8 mouse cellular contexts compared by ENCODE assay signal in the genomic region with DNA sequence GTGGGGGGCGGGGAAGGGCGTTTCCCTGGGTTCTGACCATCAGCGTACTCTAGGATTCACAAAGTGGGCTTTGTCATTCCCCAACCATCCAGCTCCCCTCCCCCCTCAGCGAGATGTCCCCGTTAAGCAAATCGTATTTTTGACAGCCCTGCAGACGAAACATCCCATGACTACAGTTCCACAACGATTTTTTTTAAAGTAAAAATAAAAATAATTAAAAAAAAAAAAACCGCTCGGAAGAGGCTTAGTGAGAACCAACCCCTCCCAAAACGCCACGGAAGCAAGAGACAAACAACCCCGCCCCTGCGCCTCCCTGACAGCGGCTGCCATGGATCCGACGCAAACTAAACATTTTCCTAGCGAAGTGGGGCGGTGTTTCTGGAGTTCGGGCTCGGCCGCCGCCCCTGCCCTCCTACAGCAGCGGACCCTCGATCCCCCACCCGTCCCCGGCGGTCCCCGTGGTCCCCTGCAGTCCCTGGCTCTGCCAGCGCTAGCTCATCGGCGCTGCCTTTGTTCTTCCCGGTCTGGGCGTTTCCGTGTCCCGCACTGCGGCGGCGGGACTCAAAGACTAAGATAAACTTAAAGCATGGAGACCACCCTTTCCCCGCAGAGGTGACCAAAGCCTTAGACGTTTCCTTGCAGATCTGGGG. TPM values are rescaled to one million over a fixed set of nuclear protein-coding genes. Genes with fewer than 3 reads are reported as not detected.
DNase-seq lines count a peak whose midpoint lies in the region; ATAC-seq lines count a peak whose summit lies in the region.

No protein-coding gene starts in this region.

- peak overlapping the region; percentile 74 for H3K4me3 ChIP-seq in embryonic facial prominence, embryonic 12.5 days
- peak overlapping the region; percentile 91 for H3K4me3 ChIP-seq in heart, embryonic 13.5 days

- H3K4me1 ChIP-seq in embryonic facial prominence, embryonic 12.5 days, result peaks cover 10% of the 10 kb centered on the region
- peaks cover 25% of the 10 kb centered on the region for H3K4me1 ChIP-seq in heart, embryonic 13.5 days

- peak overlapping the region; percentile 99 for H3K27ac ChIP-seq in embryonic facial prominence, embryonic 12.5 days
- peak overlapping the region; percentile 95 for H3K27ac ChIP-seq in heart, embryonic 13.5 days (replicated peaks)

- peak; percentile 76 to 79 for DNase-seq in right cerebral cortex, postnatal 10 days (ENCODE audit: low spot score in 2 of 2)
- no peak for DNase-seq in right cerebral cortex, postnatal 36 days (ENCODE audit: low spot score in 2 of 2)
- DNase-seq in kidney, postnatal 14 days, result peak; percentile 78
- peak; percentile 87 for DNase-seq in lung, postnatal 36 days
- peak; percentile 67 for DNase-seq in right cerebral cortex, postnatal 4 days
- no peak for DNase-seq in natural killer cell, adult 2 months (ENCODE audit: low spot score in 2 of 2)

- no peaks in the 10 kb centered on the region for H3K27me3 ChIP-seq in embryonic facial prominence, embryonic 12.5 days
- no peaks in the 10 kb centered on the region for H3K27me3 ChIP-seq in heart, embryonic 13.5 days (replicated peaks)

- H3K9ac ChIP-seq in embryonic facial prominence, embryonic 12.5 days, result peak overlapping the region; percentile 88
- peak overlapping the region; percentile 98 for H3K9ac ChIP-seq in heart, embryonic 13.5 days

- peak overlapping the region; percentile 86 for H3K4me2 ChIP-seq in embryonic facial prominence, embryonic 12.5 days (replicated peaks)
- peak overlapping the region; percentile 87 for H3K4me2 ChIP-seq in heart, embryonic 13.5 days

- WGBS in embryonic facial prominence, embryonic 12.5 days, result under 1% methylated on average over 41 of the region's 41 CpGs
- under 1% methylated on average over 41 of the region's 41 CpGs for WGBS in heart, embryonic 13.5 days

- H3K9me3 ChIP-seq in embryonic facial prominence, embryonic 12.5 days, result no peaks in the 10 kb centered on the region
- H3K9me3 ChIP-seq in heart, embryonic 13.5 days, result no peaks in the 10 kb centered on the region

- H3K36me3 ChIP-seq in embryonic facial prominence, embryonic 12.5 days, result peaks cover 11% of the 10 kb centered on the region
- H3K36me3 ChIP-seq in heart, embryonic 13.5 days, result peaks cover 17% of the 10 kb centered on the region

- ATAC-seq in embryonic facial prominence, embryonic 12.5 days (ENCODE audit: insufficient number of reproducible peaks, insufficient read depth, low FRiP score, low TSS enrichment), result peak; percentile 61
- peak; percentile 79 for ATAC-seq in heart, embryonic 13.5 days (ENCODE audit: extremely low read depth, insufficient number of reproducible peaks, low FRiP score, low TSS enrichment)

RNA-seq across cellular contexts. Expression of a gene that starts 0.5 kb away (rescaled TPM):
- polyA plus RNA-seq in embryonic facial prominence, embryonic 12.5 days (2016; fragmentation: Nextera tagmentation; extraction: Ambion mirVana), result not detected in 2 replicates
- not detected in 2 replicates for polyA plus RNA-seq in heart, embryonic 13.5 days (2015; fragmentation: Nextera tagmentation; extraction: Ambion mirVana)

RNA-seq across cellular contexts. Expression of a gene that starts 0.6 kb away (rescaled TPM):
- 2,353 and 2,615 TPM in 2 replicates for polyA plus RNA-seq in embryonic facial prominence, embryonic 12.5 days (2016; fragmentation: Nextera tagmentation; extraction: Ambion mirVana)
- polyA plus RNA-seq in heart, embryonic 13.5 days (2015; fragmentation: Nextera tagmentation; extraction: Ambion mirVana), result 1,012 and 1,030 TPM in 2 replicates

RNA-seq across cellular contexts. Expression of a gene that starts 18.5 kb away (rescaled TPM):
- polyA plus RNA-seq in embryonic facial prominence, embryonic 12.5 days (2016; fragmentation: Nextera tagmentation; extraction: Ambion mirVana), result 1,598 and 1,609 TPM in 2 replicates
- polyA plus RNA-seq in heart, embryonic 13.5 days (2015; fragmentation: Nextera tagmentation; extraction: Ambion mirVana), result 1,584 and 1,655 TPM in 2 replicates

RNA-seq across cellular contexts. Expression of a gene that starts 34.8 kb away (rescaled TPM):
- 21.5 and 26.4 TPM in 2 replicates for polyA plus RNA-seq in embryonic facial prominence, embryonic 12.5 days (2016; fragmentation: Nextera tagmentation; extraction: Ambion mirVana)
- 13.5 and 15.0 TPM in 2 replicates for polyA plus RNA-seq in heart, embryonic 13.5 days (2015; fragmentation: Nextera tagmentation; extraction: Ambion mirVana)

RNA-seq across cellular contexts. Expression of a gene that starts 54.5 kb away (rescaled TPM):
- 0.67 and 1.2 TPM in 2 replicates for polyA plus RNA-seq in embryonic facial prominence, embryonic 12.5 days (2016; fragmentation: Nextera tagmentation; extraction: Ambion mirVana)
- 2.1 and 2.3 TPM in 2 replicates for polyA plus RNA-seq in heart, embryonic 13.5 days (2015; fragmentation: Nextera tagmentation; extraction: Ambion mirVana)

Comparison
In these comparisons a context has a peak if more than half of its experiments do, and no peak if none do; other contexts are left out.
1. DNase-seq: peak in right cerebral cortex, postnatal 10 days (2 of 2), kidney, postnatal 14 days (single experiment), lung, postnatal 36 days (single experiment) and right cerebral cortex, postnatal 4 days (single experiment); none in right cerebral cortex, postnatal 36 days (0 of 2) and natural killer cell, adult 2 months (0 of 2).